Mouse (Mus musculus) spleen, adult 2 months (tissue): Measurements from ENCODE around the gene Chchd3. TPM values are rescaled to one million over a fixed set of nuclear protein-coding genes. Genes with fewer than 3 reads are reported as not detected.

ENCODE experiments used
- DNase-seq, 2 experiments: peaks; one replicate each; pipeline versions ENCODE4 v3.0.0 to v3.0.0-alpha.2; 2012 to 2021; ENCODE audit warnings: low spot score in 2 of 2, low read depth in 1 of 2
- H3K27ac ChIP-seq: fragments of 200-500 bp; 2 replicates; pipeline ENCODE4 v1.5.1; 2012; ENCODE audit warnings: low read length, inconsistent platforms; ENCODE audit not compliant: insufficient read depth
- H3K27me3 ChIP-seq: fragments of 200-500 bp; 2 replicates; pipeline ENCODE4 v1.6.1; 2012; ENCODE audit warnings: mild to moderate bottlenecking, moderate library complexity, low read length, inconsistent platforms; ENCODE audit not compliant: control insufficient read depth, insufficient read depth
- H3K36me3 ChIP-seq: fragments of 200-500 bp; 2 replicates; pipeline ENCODE4 v1.6.1; 2012; ENCODE audit warnings: mild to moderate bottlenecking, low read length, inconsistent platforms; ENCODE audit not compliant: control insufficient read depth, insufficient read depth
- H3K4me1 ChIP-seq: fragments of 200-500 bp; 2 replicates; pipeline ENCODE4 v1.6.1; 2011; ENCODE audit warnings: inconsistent platforms; ENCODE audit not compliant: control insufficient read depth, insufficient read depth, insufficient read length
- H3K4me3 ChIP-seq: fragments of 200-500 bp; 2 replicates; pipeline ENCODE4 v1.5.1; 2011; ENCODE audit warnings: mild to moderate bottlenecking, inconsistent platforms; ENCODE audit not compliant: insufficient read depth, insufficient read length; ENCODE audit errors: extremely low read depth
- CTCF ChIP-seq: fragments of 200-500 bp; IDR thresholded peaks from 2 replicates; pipeline ENCODE4 v1.5.1; 2011; ENCODE audit warnings: mild to moderate bottlenecking, inconsistent platforms; ENCODE audit not compliant: insufficient read depth, insufficient read length, insufficient replicate concordance; ENCODE audit errors: extremely low read depth
- POLR2A ChIP-seq: fragments of 200-500 bp; IDR thresholded peaks from 2 replicates; pipeline ENCODE4 v1.6.1; 2011; ENCODE audit warnings: low read depth, low read length, inconsistent platforms
- WGBS: fragments of 180-500 bp; shearing (Covaris S2); methylation state at CpG from one replicate; pipeline ENCODE4 v1.1.7; 2018; 5-methylcytosine and 5-hydroxymethylcytosine counted together
- polyA plus RNA-seq: library from polyadenylated mRNA; depleted of rRNA; stranded (reverse); fragments of >200 nt; gene quantifications from 2 replicates; pipeline ENCODE4 v1.2.3, GENCODE M21; 2012

Gene Chchd3
- polyA plus RNA-seq, 1 experiment = 23.8 TPM

- H3K4me3 ChIP-seq = no peak overlapping the region
- TF ChIP-seq POLR2A = no peak
- TF ChIP-seq CTCF = no peak
- no peaks in the 10 kb centered on the region for H3K4me1 ChIP-seq
- no peak overlapping the region for H3K27ac ChIP-seq
- no peak for DNase-seq
- H3K36me3 ChIP-seq = no peaks in the 10 kb centered on the region
- H3K27me3 ChIP-seq = no peaks in the 10 kb centered on the region
- 94% methylated on average over 5 of the region's 5 CpGs for WGBS
These were observed 181.5 kb downstream of the Chchd3 start for GRCm38 (mm10) chr6:32878586-32878985.

- Histone ChIP-seq H3K36me3 (no peaks in the 10 kb centered on the region), H3K27ac (no peak overlapping the region), H3K4me1 (no peaks in the 10 kb centered on the region), H3K27me3 (no peaks in the 10 kb centered on the region), H3K4me3 (no peak overlapping the region)
- no peak for TF ChIP-seq CTCF
- no peak for TF ChIP-seq POLR2A
- 87% methylated on average over 3 of the region's 3 CpGs for WGBS
- no peak for DNase-seq
These were observed 185.9 kb downstream of the Chchd3 start for GRCm38 (mm10) chr6:32874176-32874575.

- Histone ChIP-seq H3K4me1 (no peaks in the 10 kb centered on the region), H3K27me3 (no peaks in the 10 kb centered on the region), H3K4me3 (no peak overlapping the region), H3K27ac (no peak overlapping the region), H3K36me3 (no peaks in the 10 kb centered on the region)
- WGBS = 94% methylated on average over 2 of the region's 2 CpGs
- DNase-seq = no peak
- TF ChIP-seq POLR2A = no peak
- TF ChIP-seq CTCF = no peak
These were observed 187.3 kb downstream of the Chchd3 start for GRCm38 (mm10) chr6:32872805-32873204.

GRCm38 (mm10) chr6:32850960-32851359 lies 209.1 kb downstream of the Chchd3 start:
- Histone ChIP-seq H3K4me1 (no peaks in the 10 kb centered on the region), H3K27me3 (no peaks in the 10 kb centered on the region; the same call in 1 of the 2 replicates), H3K36me3 (peaks cover 4% of the 10 kb centered on the region), H3K4me3 (no peak overlapping the region), H3K27ac (no peak overlapping the region)
- DNase-seq = no peak
- TF ChIP-seq CTCF = no peak
- TF ChIP-seq POLR2A = no peak
- WGBS = 83% methylated on average over 4 of the region's 4 CpGs

GRCm38 (mm10) chr6:32848974-32849373 lies 211.1 kb downstream of the Chchd3 start:
- H3K27ac ChIP-seq = no peak overlapping the region
- H3K27me3 ChIP-seq = no peaks in the 10 kb centered on the region; the same call in 1 of the 2 replicates
- DNase-seq = no peak
- peaks cover 4% of the 10 kb centered on the region for H3K36me3 ChIP-seq
- H3K4me3 ChIP-seq = no peak overlapping the region
- no peak for TF ChIP-seq POLR2A
- no peak for TF ChIP-seq CTCF
- H3K4me1 ChIP-seq = no peaks in the 10 kb centered on the region
- 95% methylated on average over 7 of the region's 7 CpGs for WGBS

- H3K36me3 ChIP-seq = peaks cover 2% of the 10 kb centered on the region; the same call in 1 of the 2 replicates
- 76% methylated on average over 1 of the region's 1 CpGs for WGBS
- H3K4me1 ChIP-seq = no peaks in the 10 kb centered on the region
- DNase-seq = no peak
- TF ChIP-seq CTCF = no peak
- TF ChIP-seq POLR2A = no peak
- no peaks in the 10 kb centered on the region; the same call in 1 of the 2 replicates for H3K27me3 ChIP-seq
- no peak overlapping the region for H3K27ac ChIP-seq
- H3K4me3 ChIP-seq = no peak overlapping the region
These were observed 214.6 kb downstream of the Chchd3 start for GRCm38 (mm10) chr6:32845463-32845862.

GRCm38 (mm10) chr6:32837939-32838301 lies 222.1 kb downstream of the Chchd3 start:
- no peak overlapping the region for H3K27ac ChIP-seq
- H3K27me3 ChIP-seq = no peaks in the 10 kb centered on the region
- no peak for DNase-seq
- H3K4me1 ChIP-seq = no peaks in the 10 kb centered on the region
- H3K4me3 ChIP-seq = no peak overlapping the region
- TF ChIP-seq CTCF (no peak), POLR2A (no peak)
- 96% methylated on average over 2 of the region's 2 CpGs for WGBS
- H3K36me3 ChIP-seq = peaks cover 2% of the 10 kb centered on the region
